Mouse (Mus musculus): ENCODE data around the gene Isca2. TPM values are rescaled to one million over a fixed set of nuclear protein-coding genes. Genes with fewer than 3 reads are reported as not detected.

Gene Isca2
- polyA plus RNA-seq (2016; fragmentation: Nextera tagmentation; extraction: Ambion mirVana) = 143 and 152 TPM in 2 replicates

DNA sequence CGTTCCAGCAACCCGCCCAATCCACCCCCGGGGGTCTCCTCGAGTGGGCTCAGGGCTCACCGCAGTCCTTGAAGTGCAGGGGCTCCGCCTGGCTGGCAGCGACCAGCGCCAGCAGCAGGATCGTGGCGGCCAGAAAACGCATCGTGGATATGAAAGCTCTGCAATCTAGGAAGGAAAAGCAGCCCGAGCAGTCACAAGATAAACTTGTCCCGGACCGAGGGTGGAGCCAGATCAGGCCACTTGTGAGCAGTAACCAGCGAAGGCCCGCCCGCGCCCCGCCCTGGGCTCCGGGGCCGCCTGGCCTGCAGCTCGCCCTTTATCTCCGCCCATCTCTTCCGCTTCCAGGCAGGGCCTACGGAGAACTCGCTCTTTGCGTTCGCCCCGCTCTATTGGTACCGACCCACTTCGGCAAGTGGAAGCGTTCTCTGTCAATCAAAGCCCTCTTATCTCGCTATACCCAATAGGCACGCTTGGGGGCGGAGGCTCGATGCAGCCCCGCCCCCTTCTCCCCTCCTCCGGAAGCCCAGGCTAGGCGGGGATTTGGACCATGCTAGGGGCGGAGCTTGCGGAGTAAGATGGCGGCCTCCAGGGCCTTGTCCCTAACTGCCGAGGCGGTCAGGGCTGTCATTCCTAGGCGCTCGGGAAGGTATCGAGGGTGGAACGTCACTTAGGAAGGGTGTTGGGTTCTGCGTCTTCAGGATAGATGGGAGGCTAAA lies at the start of gene Isca2, which contains the start of gene Npc2:
Gene Isca2 (plus strand): TSS at position 526 of the 716 bp plus-strand sequence.
Gene Npc2 (minus strand): TSS at position 427 of the 716 bp plus-strand sequence.
- under 1% methylated on average over 50 of the region's 50 CpGs for WGBS

DNA sequence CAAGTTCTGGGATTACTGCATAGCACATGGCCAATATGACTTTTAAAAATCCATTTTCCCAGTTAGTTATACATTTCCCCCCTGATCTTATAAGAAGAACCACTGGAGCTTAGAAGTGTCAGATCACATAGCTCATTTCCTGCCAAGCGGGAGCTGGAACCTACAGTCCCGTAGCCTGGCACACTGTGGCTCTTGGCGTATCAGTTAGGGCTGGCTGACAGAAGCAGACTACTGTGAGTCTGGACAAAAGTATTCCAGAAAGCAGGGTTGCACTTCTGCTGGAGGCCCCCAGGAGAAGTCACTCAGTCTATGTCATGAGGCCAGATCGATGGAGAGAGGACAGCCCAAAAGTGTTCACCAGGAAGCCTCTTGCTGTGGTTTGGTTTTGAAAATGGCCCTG lies 46.7 kb upstream of the Isca2 start:
- H3K27me3 ChIP-seq = no peaks in the 10 kb centered on the region
- H3K4me3 ChIP-seq (replicated peaks) = no peak overlapping the region
- H3K9me3 ChIP-seq = no peaks in the 10 kb centered on the region
- no peak overlapping the region for H3K9ac ChIP-seq
- 93% methylated on average over 4 of the region's 4 CpGs for WGBS
- H3K27ac ChIP-seq = no peak overlapping the region
- H3K36me3 ChIP-seq (replicated peaks) = no peaks in the 10 kb centered on the region
- H3K4me2 ChIP-seq = no peak overlapping the region
- H3K4me1 ChIP-seq = no peaks in the 10 kb centered on the region
- ATAC-seq (ENCODE audit: low FRiP score) = no peak

More for the DNA sequence above, at the start of gene Isca2, which contains the start of gene Npc2:
- H3K27ac ChIP-seq = peak within 1 kb of the TSS; percentile 94
- no peaks in the 10 kb centered on the region for H3K9me3 ChIP-seq
- peak within 1 kb of the TSS; percentile 74 for H3K9ac ChIP-seq
- H3K27me3 ChIP-seq = no peaks in the 10 kb centered on the region
- peaks cover 32% of the 10 kb centered on the region for H3K4me1 ChIP-seq
- peak; percentile 99 for ATAC-seq (ENCODE audit: low FRiP score)
- H3K4me3 ChIP-seq (replicated peaks) = peak within 1 kb of the TSS; percentile 70
- peaks cover 13% of the 10 kb centered on the region for H3K36me3 ChIP-seq (replicated peaks)
- H3K4me2 ChIP-seq = peak within 1 kb of the TSS; percentile 84

DNA sequence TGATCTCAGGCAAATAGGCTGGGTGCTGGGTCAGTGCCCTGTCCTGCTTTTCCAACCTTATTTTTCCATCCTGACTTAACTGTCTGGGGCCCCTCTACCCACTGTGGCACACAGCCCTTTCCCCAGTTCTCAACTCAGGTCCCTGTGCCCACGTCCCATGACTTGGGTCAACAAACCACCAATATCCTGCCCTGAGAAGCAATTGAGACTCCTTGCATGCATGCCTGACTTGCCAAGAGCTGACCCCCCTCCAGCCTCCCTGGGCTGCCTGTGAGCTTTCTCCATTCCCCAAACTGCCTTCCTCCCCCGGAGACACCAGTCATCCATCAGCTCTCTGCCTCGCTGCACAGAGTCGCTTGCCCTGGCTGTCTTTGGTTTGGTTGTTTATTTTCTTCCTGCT lies 46.1 kb upstream of the Isca2 start:
- Histone ChIP-seq H3K4me2 (no peak overlapping the region), H3K9me3 (no peaks in the 10 kb centered on the region), H3K4me3 (replicated peaks) (no peak overlapping the region), H3K36me3 (replicated peaks) (no peaks in the 10 kb centered on the region), H3K27me3 (no peaks in the 10 kb centered on the region), H3K27ac (no peak overlapping the region), H3K4me1 (no peaks in the 10 kb centered on the region), H3K9ac (no peak overlapping the region)
- ATAC-seq (ENCODE audit: low FRiP score) = no peak
- WGBS = 85% methylated on average over 4 of the region's 4 CpGs

DNA sequence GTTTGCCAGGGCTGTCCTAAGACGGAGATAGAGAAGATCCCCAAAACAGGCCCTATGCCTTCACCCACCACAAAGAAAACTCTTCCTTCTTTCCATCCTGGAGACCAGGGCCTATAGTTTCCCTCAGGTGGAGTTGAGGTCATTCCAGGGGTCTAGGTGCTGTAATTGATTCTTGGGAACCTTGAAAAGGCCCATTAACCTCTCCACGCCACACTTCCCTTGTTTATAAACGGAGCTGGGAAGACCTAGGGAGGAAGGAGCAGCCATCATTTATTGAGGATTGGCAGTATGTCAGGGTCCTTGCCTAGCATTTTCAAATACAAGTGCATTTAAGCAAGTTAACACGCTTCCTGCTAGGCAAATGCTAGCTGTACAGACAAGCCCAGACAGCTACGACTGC lies 45.6 kb upstream of the Isca2 start:
- Histone ChIP-seq H3K9ac (no peak overlapping the region), H3K36me3 (replicated peaks) (no peaks in the 10 kb centered on the region), H3K4me1 (no peaks in the 10 kb centered on the region), H3K4me2 (no peak overlapping the region), H3K27me3 (no peaks in the 10 kb centered on the region), H3K9me3 (no peaks in the 10 kb centered on the region), H3K27ac (no peak overlapping the region), H3K4me3 (replicated peaks) (no peak overlapping the region)
- 83% methylated on average over 5 of the region's 5 CpGs for WGBS
- no peak for ATAC-seq (ENCODE audit: low FRiP score)

DNA sequence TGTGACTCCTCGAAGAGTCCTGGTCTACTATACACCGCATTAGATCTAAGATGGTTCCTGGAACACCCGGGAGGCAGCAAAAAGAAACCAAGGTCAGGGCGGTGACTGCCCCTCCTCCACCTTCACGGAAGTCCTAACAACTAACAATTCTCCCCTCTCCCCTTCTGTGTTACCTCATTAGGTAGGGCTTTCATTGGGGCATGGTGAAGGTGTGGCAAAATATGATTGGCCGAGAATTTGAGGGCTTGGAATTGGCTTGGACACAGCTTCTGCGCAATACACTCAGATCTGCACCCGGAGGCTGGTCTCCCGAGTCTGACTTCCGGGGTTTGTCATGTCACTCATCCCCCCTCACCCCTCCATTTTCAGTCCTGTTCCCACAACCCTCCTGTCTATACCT lies 44.6 kb upstream of the Isca2 start:
- 92% methylated on average over 10 of the region's 10 CpGs for WGBS
- Histone ChIP-seq H3K9ac (no peak overlapping the region), H3K9me3 (no peaks in the 10 kb centered on the region), H3K27ac (no peak overlapping the region; the same call in 1 of the 2 replicates), H3K36me3 (replicated peaks) (no peaks in the 10 kb centered on the region), H3K27me3 (no peaks in the 10 kb centered on the region), H3K4me2 (no peak overlapping the region), H3K4me3 (replicated peaks) (no peak overlapping the region), H3K4me1 (no peaks in the 10 kb centered on the region)
- ATAC-seq (ENCODE audit: low FRiP score) = no peak

DNA sequence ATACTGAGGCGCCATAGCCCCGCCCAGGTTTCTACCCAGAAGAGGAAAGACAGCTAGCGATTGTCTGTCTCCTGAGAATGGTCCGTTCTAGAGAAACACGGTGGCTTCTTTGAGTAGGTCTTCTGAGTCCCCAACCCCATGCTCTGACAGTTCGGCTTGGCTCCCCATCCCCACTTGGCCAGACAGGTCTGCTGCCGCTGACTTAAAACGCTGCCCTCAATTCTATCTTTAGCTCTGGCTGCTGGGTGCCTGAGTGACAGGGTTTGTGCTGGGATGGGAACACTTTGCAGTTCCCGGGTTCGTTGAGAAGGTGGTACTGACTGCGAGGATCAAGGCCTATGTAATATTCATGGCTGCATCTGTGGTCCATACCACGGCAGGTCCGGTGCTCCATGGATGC lies 39.7 kb upstream of the Isca2 start:
- H3K9ac ChIP-seq = no peak overlapping the region
- H3K9me3 ChIP-seq = no peaks in the 10 kb centered on the region
- no peak overlapping the region for H3K4me2 ChIP-seq
- H3K4me1 ChIP-seq = no peaks in the 10 kb centered on the region
- H3K27me3 ChIP-seq = no peaks in the 10 kb centered on the region
- no peak overlapping the region for H3K27ac ChIP-seq
- no peak overlapping the region for H3K4me3 ChIP-seq (replicated peaks)
- WGBS = 77% methylated on average over 13 of the region's 13 CpGs
- H3K36me3 ChIP-seq (replicated peaks) = no peaks in the 10 kb centered on the region
- ATAC-seq (ENCODE audit: low FRiP score) = no peak

DNA sequence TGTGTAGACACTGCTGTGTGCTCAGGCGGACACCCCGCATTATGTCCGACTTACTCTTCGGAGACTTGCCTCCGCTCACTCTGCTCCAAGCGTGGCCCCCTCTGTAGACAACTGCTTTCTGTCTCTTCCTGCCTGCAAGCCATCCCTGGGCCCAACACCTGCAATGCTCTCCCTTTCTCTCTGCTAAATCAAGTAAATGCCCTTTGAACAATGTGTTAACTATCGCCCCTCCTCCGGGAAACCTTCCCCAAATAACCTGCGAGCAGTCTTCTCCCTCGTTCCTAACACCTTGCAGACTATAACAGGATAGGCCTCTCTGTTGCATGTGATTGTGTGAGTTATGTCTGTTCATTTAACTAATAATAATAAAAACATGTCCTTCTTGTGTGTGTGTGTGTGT lies 29.6 kb upstream of the Isca2 start:
- no peak overlapping the region for H3K4me3 ChIP-seq (replicated peaks)
- H3K27me3 ChIP-seq = no peaks in the 10 kb centered on the region
- no peaks in the 10 kb centered on the region for H3K9me3 ChIP-seq
- no peaks in the 10 kb centered on the region for H3K36me3 ChIP-seq (replicated peaks)
- H3K4me1 ChIP-seq = no peaks in the 10 kb centered on the region
- 86% methylated on average over 10 of the region's 10 CpGs for WGBS
- ATAC-seq (ENCODE audit: low FRiP score) = no peak
- no peak overlapping the region for H3K9ac ChIP-seq
- no peak overlapping the region for H3K4me2 ChIP-seq
- no peak overlapping the region for H3K27ac ChIP-seq

DNA sequence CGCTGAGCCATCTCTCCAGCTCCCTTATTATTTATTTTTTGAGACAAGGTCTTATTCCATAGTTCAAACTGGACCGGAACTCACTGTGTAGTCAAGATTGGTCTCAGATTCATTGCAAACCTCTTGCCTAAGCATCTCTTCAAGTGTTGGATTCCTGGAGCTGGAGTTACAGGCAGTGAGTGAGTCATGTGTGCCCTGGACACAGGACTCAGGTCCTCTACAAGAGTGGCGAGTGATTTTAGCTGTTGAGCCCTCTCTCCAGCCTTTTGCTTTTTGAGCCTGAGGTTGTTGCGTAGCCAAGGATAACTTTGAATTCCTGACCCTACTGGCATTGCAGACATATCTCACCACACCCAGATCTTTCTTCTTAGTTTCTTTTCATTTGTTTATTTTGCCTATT lies 27.4 kb upstream of the Isca2 start:
- Histone ChIP-seq H3K27me3 (no peaks in the 10 kb centered on the region), H3K4me2 (no peak overlapping the region), H3K4me1 (0 out of 2 replicates have a peak, but pooled peaks cover 7% of the 10 kb centered on the region), H3K9me3 (no peaks in the 10 kb centered on the region), H3K4me3 (replicated peaks) (no peak overlapping the region), H3K27ac (no peak overlapping the region), H3K9ac (no peak overlapping the region), H3K36me3 (replicated peaks) (no peaks in the 10 kb centered on the region)
- 61% methylated on average over 4 of the region's 4 CpGs for WGBS
- no peak for ATAC-seq (ENCODE audit: low FRiP score)

DNA sequence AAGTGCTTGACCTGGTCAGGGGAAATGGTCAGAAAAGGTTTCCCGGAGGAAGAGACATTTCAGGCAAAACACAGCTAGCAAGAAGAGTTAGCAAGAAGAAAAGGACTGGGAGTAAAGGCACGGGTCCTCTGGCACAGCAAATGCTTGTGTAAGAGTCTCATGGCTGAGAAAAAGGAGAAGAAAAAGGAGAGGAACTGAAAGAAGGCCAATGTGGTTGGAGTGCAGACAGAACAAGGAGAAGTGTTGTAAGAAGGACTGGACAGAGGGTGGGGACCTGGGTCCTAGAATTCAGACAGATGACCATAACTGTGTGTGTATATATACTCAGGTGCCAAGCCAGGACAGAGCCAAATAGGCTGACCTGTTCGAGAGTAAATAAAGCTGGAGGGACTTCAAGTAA lies 24.9 kb upstream of the Isca2 start:
- H3K4me2 ChIP-seq = no peak overlapping the region
- no peaks in the 10 kb centered on the region for H3K36me3 ChIP-seq (replicated peaks)
- no peak for ATAC-seq (ENCODE audit: low FRiP score)

DNA sequence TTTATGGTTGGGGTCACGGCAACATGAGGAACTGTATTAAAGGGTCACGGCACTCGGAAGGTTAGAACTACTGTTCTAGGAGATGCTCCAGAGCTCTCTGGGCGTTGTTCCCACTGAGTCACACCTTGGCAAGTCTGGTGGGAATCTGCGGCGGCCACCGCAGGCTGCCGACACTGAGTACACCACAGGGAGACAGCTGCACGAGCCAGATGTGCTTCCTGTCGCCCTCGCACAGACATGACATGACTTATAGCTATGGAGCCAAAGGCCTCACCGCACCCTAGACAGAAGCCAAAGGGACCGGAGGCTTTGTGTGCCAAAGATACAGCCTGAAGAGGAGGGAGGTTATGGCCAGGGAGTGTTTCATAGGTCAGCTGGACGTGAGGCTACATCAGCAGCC lies 22.4 kb upstream of the Isca2 start:
- H3K36me3 ChIP-seq (replicated peaks) = peaks cover 2% of the 10 kb centered on the region
- 85% methylated on average over 14 of the region's 14 CpGs for WGBS
- H3K4me2 ChIP-seq = no peak overlapping the region
- H3K4me3 ChIP-seq (replicated peaks) = no peak overlapping the region
- no peak overlapping the region for H3K9ac ChIP-seq
- H3K4me1 ChIP-seq = peaks cover 43% of the 10 kb centered on the region
- no peak overlapping the region for H3K27ac ChIP-seq
- H3K9me3 ChIP-seq = no peaks in the 10 kb centered on the region
- H3K27me3 ChIP-seq = no peaks in the 10 kb centered on the region
- ATAC-seq (ENCODE audit: low FRiP score) = no peak

More for the DNA sequence above, 24.9 kb upstream of the Isca2 start:
- Histone ChIP-seq H3K4me1 (peaks cover 26% of the 10 kb centered on the region), H3K9ac (no peak overlapping the region), H3K9me3 (no peaks in the 10 kb centered on the region), H3K27me3 (no peaks in the 10 kb centered on the region), H3K27ac (no peak overlapping the region), H3K4me3 (replicated peaks) (no peak overlapping the region)
- WGBS = 77% methylated on average over 3 of the region's 3 CpGs

DNA sequence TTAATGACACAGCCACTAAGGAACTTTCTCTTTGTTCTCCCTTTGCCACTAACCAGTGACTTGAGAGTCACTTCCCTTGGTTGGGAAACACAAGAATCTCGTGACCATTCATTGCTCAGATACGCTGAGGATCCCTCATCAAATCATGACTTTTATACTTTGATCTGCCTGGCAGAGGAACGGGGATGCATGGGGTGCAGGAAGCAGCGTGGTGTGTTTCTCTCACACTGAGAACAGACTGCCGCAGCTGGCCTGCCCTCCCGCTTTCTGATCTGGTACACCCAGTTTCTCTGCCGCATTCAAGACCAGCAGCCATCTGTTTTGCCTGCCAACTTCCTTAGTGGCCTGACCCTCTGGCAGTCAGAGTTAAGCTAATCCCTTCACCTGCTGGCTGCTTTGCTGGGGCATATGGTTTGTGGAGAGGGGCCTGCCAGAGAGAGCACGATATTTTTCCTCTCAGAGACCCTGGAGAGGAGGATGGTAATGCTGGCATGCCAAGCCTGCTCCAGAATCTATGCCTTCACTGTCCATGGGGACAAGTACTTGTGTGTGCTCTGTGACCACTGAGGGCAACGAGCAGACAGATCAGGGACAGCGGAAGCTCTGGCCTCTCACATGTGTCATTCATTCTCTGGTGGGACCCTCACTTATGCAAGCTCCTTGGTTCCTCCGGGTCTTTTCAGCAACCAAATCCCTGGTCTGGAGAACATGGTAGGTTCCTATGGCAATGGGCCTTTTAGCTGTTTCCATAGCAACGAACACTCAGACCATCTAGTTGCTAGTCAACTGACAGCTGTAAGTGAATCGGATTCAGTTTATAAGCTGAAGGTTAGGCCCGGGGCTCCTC lies 20.7 kb upstream of the Isca2 start:
- Histone ChIP-seq H3K4me3 (replicated peaks) (no peak overlapping the region), H3K9me3 (no peaks in the 10 kb centered on the region), H3K9ac (peak overlapping the region; percentile 21; the same call in 1 of the 2 replicates), H3K4me1 (peaks cover 44% of the 10 kb centered on the region), H3K27ac (peak overlapping the region; percentile 73), H3K27me3 (no peaks in the 10 kb centered on the region), H3K36me3 (replicated peaks) (peaks cover 19% of the 10 kb centered on the region), H3K4me2 (no peak overlapping the region)
- 41% methylated on average over 14 of the region's 14 CpGs for WGBS
- peak; percentile 62 for ATAC-seq (ENCODE audit: low FRiP score)

DNA sequence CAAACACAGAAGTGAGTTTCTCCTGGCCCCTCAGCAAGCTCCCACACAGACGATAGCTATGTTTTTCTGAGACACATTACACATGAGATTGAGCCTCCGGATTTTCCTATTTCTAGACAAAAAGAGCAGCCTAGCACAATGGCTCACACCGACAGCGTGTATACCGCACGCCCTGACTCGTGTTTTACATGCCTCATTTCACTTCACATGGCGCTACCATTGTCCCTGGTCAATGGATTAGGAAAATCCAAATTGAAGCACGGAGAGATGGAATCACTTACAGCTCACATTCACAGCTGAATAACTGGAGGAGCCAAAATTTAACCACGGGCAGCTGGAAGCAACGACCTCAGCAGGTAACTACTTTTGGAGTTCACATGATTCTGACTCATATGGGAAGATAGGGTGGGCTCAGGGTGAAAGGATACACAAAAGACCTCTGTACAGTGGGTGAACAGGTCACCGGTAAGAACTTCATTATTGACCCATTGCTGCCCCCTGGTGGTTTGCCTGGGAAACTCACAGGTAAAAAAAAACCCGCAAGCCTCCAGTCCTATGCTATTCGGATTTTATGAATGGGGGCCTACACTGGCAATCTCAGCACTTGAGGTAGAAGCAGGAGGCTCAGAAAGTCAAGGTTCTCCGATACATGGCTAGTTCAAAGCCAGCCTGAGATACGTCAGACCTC lies 17.9 kb upstream of the Isca2 start:
- H3K36me3 ChIP-seq (replicated peaks) = peaks cover 42% of the 10 kb centered on the region
- H3K4me2 ChIP-seq = no peak overlapping the region
- no peak overlapping the region for H3K9ac ChIP-seq
- H3K9me3 ChIP-seq = no peaks in the 10 kb centered on the region
- peak overlapping the region; percentile 37 for H3K27ac ChIP-seq
- 23% methylated on average over 16 of the region's 16 CpGs for WGBS
- H3K4me3 ChIP-seq (replicated peaks) = no peak overlapping the region
- H3K27me3 ChIP-seq = no peaks in the 10 kb centered on the region
- peaks cover 42% of the 10 kb centered on the region for H3K4me1 ChIP-seq
- peak; percentile 49 for ATAC-seq (ENCODE audit: low FRiP score)

Measured in forebrain, embryonic 12.5 days (tissue).